Mouse (Mus musculus) liver (tissue): ENCODE measurements around the gene G3bp2.

Experiments
- DNase-seq: peaks from one replicate; pipeline ENCODE4 v3.0.0-alpha.2; 2020; ENCODE audit warnings: mixed read lengths

G3bp2 gene

GRCm38 (mm10) chr5:92009827-92010226 is 73.7 kb downstream of the G3bp2 start:
- peak; percentile 4 for DNase-seq

- DNase-seq = peak; percentile 7
Observed at GRCm38 (mm10) chr5:92003011-92003410, 80.5 kb downstream of the G3bp2 start.
